ENCODE assay signal across 40 mouse cellular contexts in genomic region chr1:93161350-93161749, GRCm38 (mm10). TPM values are rescaled to one million over a fixed set of nuclear protein-coding genes. Genes with fewer than 3 reads are reported as not detected.
DNase-seq lines count a peak whose midpoint lies in the region; ATAC-seq lines count a peak whose summit lies in the region.
"Had no signal": no experiment of that assay in that cellular context is flagged by ENCODE, and none has a peak within 500 bp of the region (broad histone marks: within the 10 kb centered on the region; RNA-seq: fewer than 3 reads in every experiment).

No protein-coding gene starts in this region.

- no peak overlapping the region for H3K4me3 ChIP-seq in forebrain, embryonic 10.5 days
- H3K4me3 ChIP-seq in forebrain, embryonic 16.5 days (replicated peaks; ENCODE audit: low read length) = no peak overlapping the region
- no peak overlapping the region for H3K4me3 ChIP-seq in intestine, embryonic 16.5 days (ENCODE audit: low read length)
- no peak overlapping the region for H3K4me3 ChIP-seq in lung, embryonic 16.5 days (ENCODE audit: low read length)
- no peak overlapping the region for H3K4me3 ChIP-seq in stomach, embryonic 16.5 days (replicated peaks; ENCODE audit: low read length)
- no peak overlapping the region for H3K4me3 ChIP-seq in heart, embryonic 11.5 days (ENCODE audit: low read depth, low read length)
- H3K4me3 ChIP-seq: heart, embryonic 10.5 days; hindbrain, embryonic 13.5 days; kidney, embryonic 15.5 days; liver, embryonic 13.5 days; megakaryocyte, embryonic 14.5 days had no signal

- H3K9me3 ChIP-seq in forebrain, embryonic 10.5 days = no peaks in the 10 kb centered on the region
- H3K9me3 ChIP-seq in forebrain, embryonic 16.5 days (ENCODE audit: control insufficient read depth, low read length) = no peaks in the 10 kb centered on the region
- H3K9me3 ChIP-seq in intestine, embryonic 16.5 days (ENCODE audit: control insufficient read depth, low read length) = no peaks in the 10 kb centered on the region
- no peaks in the 10 kb centered on the region for H3K9me3 ChIP-seq in lung, embryonic 16.5 days (ENCODE audit: control insufficient read depth, low read length)
- no peaks in the 10 kb centered on the region for H3K9me3 ChIP-seq in stomach, embryonic 16.5 days (replicated peaks; ENCODE audit: control insufficient read depth, low read length)
- H3K9me3 ChIP-seq in heart, embryonic 11.5 days (replicated peaks; ENCODE audit: control insufficient read depth, low read length) = no peaks in the 10 kb centered on the region
- H3K9me3 ChIP-seq: heart, embryonic 10.5 days; hindbrain, embryonic 13.5 days; kidney, embryonic 15.5 days; liver, embryonic 13.5 days; megakaryocyte, embryonic 14.5 days had no signal

- WGBS in forebrain, embryonic 10.5 days = 81% methylated on average over 8 of the region's 8 CpGs
- 76% methylated on average over 8 of the region's 8 CpGs for WGBS in forebrain, embryonic 16.5 days
- WGBS in intestine, embryonic 16.5 days = 72% methylated on average over 8 of the region's 8 CpGs
- WGBS in lung, embryonic 16.5 days = 49% methylated on average over 8 of the region's 8 CpGs
- 74% methylated on average over 8 of the region's 8 CpGs for WGBS in stomach, embryonic 16.5 days
- 70% methylated on average over 8 of the region's 8 CpGs for WGBS in heart, embryonic 11.5 days (ENCODE audit: insufficient replicate concordance)

- no peak for DNase-seq in forebrain, embryonic 10.5 days (ENCODE audit: extremely low spot score, low spot score)
- no peak for DNase-seq in heart, adult 18-20 months
- DNase-seq: adrenal gland, adult 2 months; adrenal gland, postnatal 36 days; cerebellum, adult 18-20 months; cerebellum, postnatal 14 days; forebrain, postnatal 0 days; gastrocnemius, postnatal 14 days; heart, postnatal 4 days; liver, embryonic 13.5 days; midbrain, embryonic 14.5 days; retina, postnatal 1 day; right cerebral cortex, postnatal 25 days; thymus, adult 2 months; thymus, postnatal 4 days had no signal

- no peak overlapping the region for H3K4me2 ChIP-seq in forebrain, embryonic 16.5 days (ENCODE audit: low read length)
- H3K4me2 ChIP-seq in intestine, embryonic 16.5 days (ENCODE audit: low read depth, low read length) = peak overlapping the region; percentile 35
- H3K4me2 ChIP-seq in lung, embryonic 16.5 days (ENCODE audit: low read depth, low read length) = 0 out of 2 replicates have a peak overlapping the region, but pooled peaks have one; percentile 31
- no peak overlapping the region for H3K4me2 ChIP-seq in stomach, embryonic 16.5 days (ENCODE audit: low read depth, low read length)
- no peak overlapping the region for H3K4me2 ChIP-seq in heart, embryonic 11.5 days
- H3K4me2 ChIP-seq: hindbrain, embryonic 13.5 days; kidney, embryonic 15.5 days; liver, embryonic 13.5 days had no signal

- 0 out of 2 replicates have a peak overlapping the region, but pooled peaks have one; percentile 30 for H3K27ac ChIP-seq in forebrain, embryonic 10.5 days
- no peak overlapping the region for H3K27ac ChIP-seq in forebrain, embryonic 16.5 days (ENCODE audit: low read length)
- peak overlapping the region; percentile 23 for H3K27ac ChIP-seq in intestine, embryonic 16.5 days (ENCODE audit: low read length)
- peak overlapping the region; percentile 96 for H3K27ac ChIP-seq in lung, embryonic 16.5 days (ENCODE audit: low read length)
- H3K27ac ChIP-seq in stomach, embryonic 16.5 days (ENCODE audit: low read length) = peak overlapping the region; percentile 88
- no peak overlapping the region for H3K27ac ChIP-seq in heart, embryonic 11.5 days (ENCODE audit: low read depth, low read length)
- H3K27ac ChIP-seq: heart, embryonic 10.5 days; hindbrain, embryonic 13.5 days; liver, embryonic 13.5 days had no signal

- no peak overlapping the region for H3K9ac ChIP-seq in forebrain, embryonic 16.5 days (replicated peaks; ENCODE audit: low read depth, low read length)
- no peak overlapping the region for H3K9ac ChIP-seq in intestine, embryonic 16.5 days (ENCODE audit: low read depth, low read length)
- no peak overlapping the region for H3K9ac ChIP-seq in lung, embryonic 16.5 days (ENCODE audit: low read length)
- no peak overlapping the region for H3K9ac ChIP-seq in stomach, embryonic 16.5 days (ENCODE audit: low read length)
- no peak overlapping the region for H3K9ac ChIP-seq in heart, embryonic 11.5 days (ENCODE audit: low read depth, low read length)
- H3K9ac ChIP-seq: forebrain, postnatal 0 days; hindbrain, embryonic 13.5 days; kidney, embryonic 15.5 days; liver, embryonic 13.5 days had no signal

- ATAC-seq in forebrain, embryonic 16.5 days = no peak
- peak; percentile 10; the same call in 1 of the 2 replicates for ATAC-seq in intestine, embryonic 16.5 days
- peak; percentile 52 for ATAC-seq in lung, embryonic 16.5 days (ENCODE audit: low read depth)
- no peak for ATAC-seq in stomach, embryonic 16.5 days (ENCODE audit: insufficient read depth, low FRiP score)
- ATAC-seq in frontal cortex, adult (ENCODE audit: low TSS enrichment) = no peak
- ATAC-seq in heart, embryonic 11.5 days (replicated peaks; ENCODE audit: insufficient number of reproducible peaks, low FRiP score, low TSS enrichment) = no peak
- ATAC-seq: activated CD4-positive, CD25-positive, alpha-beta regulatory T cell, adult 4 months; forebrain, postnatal 0 days had no signal

- H3K36me3 ChIP-seq in forebrain, embryonic 10.5 days (replicated peaks) = no peaks in the 10 kb centered on the region
- no peaks in the 10 kb centered on the region for H3K36me3 ChIP-seq in forebrain, embryonic 16.5 days (ENCODE audit: control insufficient read depth, insufficient read depth)
- H3K36me3 ChIP-seq in intestine, embryonic 16.5 days (ENCODE audit: control insufficient read depth, insufficient read depth, low read length) = no peaks in the 10 kb centered on the region
- no peaks in the 10 kb centered on the region for H3K36me3 ChIP-seq in lung, embryonic 16.5 days (ENCODE audit: control insufficient read depth, insufficient read depth, low read length)
- H3K36me3 ChIP-seq in stomach, embryonic 16.5 days (ENCODE audit: control insufficient read depth, insufficient read depth, low read length) = no peaks in the 10 kb centered on the region
- no peaks in the 10 kb centered on the region for H3K36me3 ChIP-seq in heart, embryonic 11.5 days (ENCODE audit: control insufficient read depth, insufficient read depth, low read length)
- H3K36me3 ChIP-seq: heart, embryonic 10.5 days; hindbrain, embryonic 13.5 days; kidney, embryonic 15.5 days; liver, embryonic 13.5 days had no signal

- no peaks in the 10 kb centered on the region for H3K27me3 ChIP-seq in forebrain, embryonic 10.5 days (ENCODE audit: poor library complexity, severe bottlenecking)
- H3K27me3 ChIP-seq in forebrain, embryonic 16.5 days (replicated peaks; ENCODE audit: control insufficient read depth, insufficient read depth, low read length) = no peaks in the 10 kb centered on the region
- H3K27me3 ChIP-seq in intestine, embryonic 16.5 days (replicated peaks; ENCODE audit: control insufficient read depth, insufficient read depth, low read length) = no peaks in the 10 kb centered on the region
- no peaks in the 10 kb centered on the region for H3K27me3 ChIP-seq in lung, embryonic 16.5 days (ENCODE audit: control insufficient read depth, insufficient read depth, low read depth, low read length)
- no peaks in the 10 kb centered on the region for H3K27me3 ChIP-seq in stomach, embryonic 16.5 days (ENCODE audit: control insufficient read depth, insufficient read depth, low read length)
- H3K27me3 ChIP-seq in heart, embryonic 11.5 days (ENCODE audit: control insufficient read depth, insufficient read depth, low read length) = peaks cover 18% of the 10 kb centered on the region
- H3K27me3 ChIP-seq: hindbrain, embryonic 13.5 days; kidney, embryonic 15.5 days; liver, embryonic 13.5 days had no signal

- H3K4me1 ChIP-seq in forebrain, embryonic 10.5 days = peaks cover 20% of the 10 kb centered on the region
- H3K4me1 ChIP-seq in forebrain, embryonic 16.5 days (replicated peaks; ENCODE audit: control insufficient read depth, insufficient read depth, low read length) = no peaks in the 10 kb centered on the region
- H3K4me1 ChIP-seq in intestine, embryonic 16.5 days (ENCODE audit: control insufficient read depth, insufficient read depth, low read length) = peaks cover 20% of the 10 kb centered on the region
- peaks cover 17% of the 10 kb centered on the region for H3K4me1 ChIP-seq in lung, embryonic 16.5 days (replicated peaks; ENCODE audit: control insufficient read depth, insufficient read depth, low read length)
- H3K4me1 ChIP-seq in stomach, embryonic 16.5 days (ENCODE audit: control insufficient read depth, insufficient read depth, low read length) = no peaks in the 10 kb centered on the region; the same call in 1 of the 2 replicates
- no peaks in the 10 kb centered on the region for H3K4me1 ChIP-seq in heart, embryonic 11.5 days (ENCODE audit: control insufficient read depth, insufficient read depth, low read length)
- H3K4me1 ChIP-seq: hindbrain, embryonic 13.5 days; liver, embryonic 13.5 days; megakaryocyte, embryonic 14.5 days had no signal

RNA-seq across cellular contexts. Expression of gene 2310007B03Rik, which starts 0.6 kb away (rescaled TPM):
- polyA plus RNA-seq in forebrain, embryonic 10.5 days (2016; fragmentation: Nextera tagmentation; extraction: Ambion mirVana) = 0.92 and 1.0 TPM in 2 replicates
- 0.17 and 0.19 TPM in 2 replicates for polyA plus RNA-seq in forebrain, embryonic 16.5 days (2015; fragmentation: Nextera tagmentation; extraction: Ambion mirVana)
- polyA plus RNA-seq in intestine, embryonic 16.5 days (2015; fragmentation: Nextera tagmentation; extraction: Ambion mirVana) = 16.8 and 20.0 TPM in 2 replicates
- 23.0 and 26.0 TPM in 2 replicates for polyA plus RNA-seq in lung, embryonic 16.5 days (2015; fragmentation: Nextera tagmentation; extraction: Ambion mirVana)
- 17.7 and 32.8 TPM in 2 replicates for polyA plus RNA-seq in stomach, embryonic 16.5 days (2015; fragmentation: Nextera tagmentation; extraction: Ambion mirVana)
- total RNA-seq in heart, adult 18-20 months (2021) = under 1 TPM in 1 of 2 experiments, not detected in 1; 0.28 TPM
- polyA plus RNA-seq in heart, embryonic 11.5 days (2014; fragmentation: Nextera tagmentation; extraction: Ambion mirVana) = 0.11 TPM in 1 of 2 replicates, not detected in the other
- total RNA-seq: adrenal gland, adult 2 months; adrenal gland, postnatal 36 days; forebrain, postnatal 0 days; gastrocnemius, postnatal 14 days; granulocyte monocyte progenitor cell, adult 5-6 weeks; heart, postnatal 4 days; layer of hippocampus, adult 8-10 months; layer of hippocampus, postnatal 25 days; left cerebral cortex, postnatal 36 days; monocyte, adult 5-6 weeks had no signal
- polyA plus RNA-seq: activated CD4-positive, CD25-positive, alpha-beta regulatory T cell, adult 4 months; adrenal gland, adult 2 months; cortical plate, adult 2 months; midbrain, embryonic 14.5 days; neural tube, embryonic 14.5 days had no signal

RNA-seq across cellular contexts. Expression of gene Crocc2, which starts 7.2 kb away (rescaled TPM):
- polyA plus RNA-seq in forebrain, embryonic 10.5 days (2016; fragmentation: Nextera tagmentation; extraction: Ambion mirVana) = 0.05 and 0.12 TPM in 2 replicates
- 0.30 and 0.31 TPM in 2 replicates for polyA plus RNA-seq in forebrain, embryonic 16.5 days (2015; fragmentation: Nextera tagmentation; extraction: Ambion mirVana)
- 0.05 and 0.07 TPM in 2 replicates for polyA plus RNA-seq in intestine, embryonic 16.5 days (2015; fragmentation: Nextera tagmentation; extraction: Ambion mirVana)
- polyA plus RNA-seq in lung, embryonic 16.5 days (2015; fragmentation: Nextera tagmentation; extraction: Ambion mirVana) = 4.9 and 5.1 TPM in 2 replicates
- 0.18 and 0.24 TPM in 2 replicates for polyA plus RNA-seq in stomach, embryonic 16.5 days (2015; fragmentation: Nextera tagmentation; extraction: Ambion mirVana)
- total RNA-seq in heart, adult 18-20 months (2021) = under 1 TPM; 0.05 to 0.12 TPM
- 0.10 and 0.24 TPM in 2 replicates for polyA plus RNA-seq in heart, embryonic 11.5 days (2014; fragmentation: Nextera tagmentation; extraction: Ambion mirVana)
- total RNA-seq: adrenal gland, adult 2 months; CH12.LX; gastrocnemius, postnatal 14 days; granulocyte monocyte progenitor cell, adult 5-6 weeks; monocyte, adult 5-6 weeks had no signal
- polyA plus RNA-seq: activated CD4-positive, CD25-positive, alpha-beta regulatory T cell, adult 4 months; liver, embryonic 13.5 days had no signal

RNA-seq across cellular contexts. Expression of gene Agxt, which starts 26.3 kb away (rescaled TPM):
- not detected in 2 replicates for polyA plus RNA-seq in forebrain, embryonic 10.5 days (2016; fragmentation: Nextera tagmentation; extraction: Ambion mirVana)
- not detected in 2 replicates for polyA plus RNA-seq in forebrain, embryonic 16.5 days (2015; fragmentation: Nextera tagmentation; extraction: Ambion mirVana)
- polyA plus RNA-seq in intestine, embryonic 16.5 days (2015; fragmentation: Nextera tagmentation; extraction: Ambion mirVana) = 0.73 and 1.1 TPM in 2 replicates
- polyA plus RNA-seq in lung, embryonic 16.5 days (2015; fragmentation: Nextera tagmentation; extraction: Ambion mirVana) = 0.24 TPM in 1 of 2 replicates, not detected in the other
- polyA plus RNA-seq in stomach, embryonic 16.5 days (2015; fragmentation: Nextera tagmentation; extraction: Ambion mirVana) = 0.47 and 0.53 TPM in 2 replicates
- not detected for total RNA-seq in heart, adult 18-20 months (2021)
- polyA plus RNA-seq in heart, embryonic 11.5 days (2014; fragmentation: Nextera tagmentation; extraction: Ambion mirVana) = 0.61 TPM in 1 of 2 replicates, not detected in the other
- total RNA-seq: adrenal gland, postnatal 36 days; CH12.LX; ES-E14; forebrain, postnatal 0 days; gastrocnemius, postnatal 14 days; granulocyte monocyte progenitor cell, adult 5-6 weeks; heart, postnatal 4 days; layer of hippocampus, adult 8-10 months; layer of hippocampus, postnatal 25 days; left cerebral cortex, adult 8-10 months; left cerebral cortex, postnatal 36 days; monocyte, adult 5-6 weeks had no signal
- polyA plus RNA-seq: activated CD4-positive, CD25-positive, alpha-beta regulatory T cell, adult 4 months; brain, embryonic 14.5 days; C2C12; cortical plate, adult 2 months; forebrain, postnatal 0 days; heart, embryonic 16.5 days; hindbrain, embryonic 13.5 days; limb, embryonic 14.5 days; midbrain, embryonic 14.5 days; neural tube, embryonic 14.5 days had no signal

RNA-seq across cellular contexts. Expression of gene Kif1a, which starts 59.6 kb away (rescaled TPM):
- 41.4 and 41.5 TPM in 2 replicates for polyA plus RNA-seq in forebrain, embryonic 10.5 days (2016; fragmentation: Nextera tagmentation; extraction: Ambion mirVana)
- 322 and 396 TPM in 2 replicates for polyA plus RNA-seq in forebrain, embryonic 16.5 days (2015; fragmentation: Nextera tagmentation; extraction: Ambion mirVana)
- polyA plus RNA-seq in intestine, embryonic 16.5 days (2015; fragmentation: Nextera tagmentation; extraction: Ambion mirVana) = 14.0 and 16.0 TPM in 2 replicates
- polyA plus RNA-seq in lung, embryonic 16.5 days (2015; fragmentation: Nextera tagmentation; extraction: Ambion mirVana) = 7.9 and 9.2 TPM in 2 replicates
- polyA plus RNA-seq in stomach, embryonic 16.5 days (2015; fragmentation: Nextera tagmentation; extraction: Ambion mirVana) = 10.6 and 16.5 TPM in 2 replicates
- 1 to 10 TPM; 1.2 to 1.8 TPM for total RNA-seq in heart, adult 18-20 months (2021)
- 5.7 and 6.3 TPM in 2 replicates for polyA plus RNA-seq in heart, embryonic 11.5 days (2014; fragmentation: Nextera tagmentation; extraction: Ambion mirVana)
- total RNA-seq: granulocyte monocyte progenitor cell, adult 5-6 weeks; monocyte, adult 5-6 weeks had no signal
- polyA plus RNA-seq: activated CD4-positive, CD25-positive, alpha-beta regulatory T cell, adult 4 months had no signal

Comparison
In these comparisons a context has a peak if more than half of its experiments do, and no peak if none do; other contexts are left out.
1. H3K27ac ChIP-seq: peak in forebrain, embryonic 10.5 days (single experiment), intestine, embryonic 16.5 days (single experiment), lung, embryonic 16.5 days (single experiment) and stomach, embryonic 16.5 days (single experiment); none in forebrain, embryonic 16.5 days (single experiment) and heart, embryonic 11.5 days (single experiment).
2. ATAC-seq: peak in intestine, embryonic 16.5 days (single experiment) and lung, embryonic 16.5 days (single experiment); none in forebrain, embryonic 16.5 days (single experiment), stomach, embryonic 16.5 days (single experiment), frontal cortex, adult (single experiment) and heart, embryonic 11.5 days (single experiment).
3. H3K4me2 ChIP-seq: peak in intestine, embryonic 16.5 days (single experiment) and lung, embryonic 16.5 days (single experiment); none in forebrain, embryonic 16.5 days (single experiment), stomach, embryonic 16.5 days (single experiment) and heart, embryonic 11.5 days (single experiment).